Mouse (Mus musculus) cerebellum, adult 2 months (tissue): ENCODE data around the gene Gm42906.

Experiments used
- CTCF ChIP-seq: fragments of 200-500 bp; IDR thresholded peaks from 2 replicates; pipeline ENCODE4 v1.5.1; 2011; ENCODE audit warnings: low read depth, mild to moderate bottlenecking, control low read depth, low read length, moderate library complexity, borderline replicate concordance; ENCODE audit not compliant: insufficient read depth
- POLR2A ChIP-seq: fragments of 200-500 bp; IDR thresholded peaks from 2 replicates; pipeline ENCODE4 v1.6.1; 2011; ENCODE audit warnings: low read length, control low read depth, borderline replicate concordance; ENCODE audit not compliant: insufficient read depth

DNA sequence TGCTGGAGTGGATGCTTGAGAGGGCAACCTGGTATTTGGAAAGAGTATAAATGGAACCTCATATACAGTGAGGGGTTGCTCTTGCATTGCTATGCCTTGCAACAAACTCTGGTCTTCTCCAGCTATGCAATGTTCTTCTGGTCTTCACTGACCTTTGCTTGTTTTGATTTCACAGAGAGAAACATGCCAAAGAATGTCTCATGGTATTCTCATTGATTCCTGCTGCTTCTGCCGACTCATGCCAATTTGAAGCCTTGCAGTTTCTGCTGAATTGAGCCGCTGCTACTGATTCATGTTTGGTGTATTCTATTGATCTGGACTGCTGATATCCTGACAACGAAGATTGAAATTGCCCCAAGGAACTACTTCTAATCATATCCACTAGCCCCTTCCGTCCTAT, 134.4 kb downstream of the Gm42906 start:
- TF ChIP-seq CTCF: no peak
- TF ChIP-seq POLR2A: no peak
